Mouse (Mus musculus) limb, embryonic 10.5 days (tissue): ENCODE results near the gene Ralbp1. TPM values are rescaled to one million over a fixed set of nuclear protein-coding genes. Genes with fewer than 3 reads are reported as not detected.

Experiments used
- DNase-seq: peaks from one replicate; pipeline ENCODE4 v3.0.0-alpha.2; 2017; ENCODE audit warnings: low spot score
- H3K27ac ChIP-seq: fragments of 300-500 bp; sonication (generic); 2 replicates; pipeline ENCODE4 v1.5.1; 2016; ENCODE audit warnings: mild to moderate bottlenecking
- H3K27me3 ChIP-seq: fragments of 300-500 bp; sonication (generic); 2 replicates; pipeline ENCODE4 v1.6.1; 2016; ENCODE audit warnings: low read depth, mild to moderate bottlenecking; ENCODE audit not compliant: poor library complexity, severe bottlenecking
- H3K36me3 ChIP-seq: fragments of 300-500 bp; sonication (generic); 2 replicates; pipeline ENCODE4 v1.6.1; 2016; ENCODE audit warnings: mild to moderate bottlenecking, moderate library complexity
- H3K4me1 ChIP-seq: fragments of 300-500 bp; sonication (generic); 2 replicates; pipeline ENCODE4 v1.6.1; 2016
- H3K4me3 ChIP-seq: fragments of 300-500 bp; sonication (generic); 2 replicates; pipeline ENCODE4 v1.5.1; 2016; ENCODE audit warnings: mild to moderate bottlenecking, moderate library complexity
- H3K9me3 ChIP-seq: fragments of 300-500 bp; sonication (generic); replicated peaks from 2 replicates; pipeline ENCODE4 v1.6.1; 2016; ENCODE audit warnings: mild to moderate bottlenecking
- WGBS: fragments of 180-500 bp; shearing (Covaris S2); methylation state at CpG from one replicate; pipeline ENCODE4 v1.1.7; 2016; 5-methylcytosine and 5-hydroxymethylcytosine counted together
- polyA plus RNA-seq: library from polyadenylated mRNA; unstranded; fragments of >200 nt; fragmentation: Nextera tagmentation; extraction: Ambion mirVana; gene quantifications from 2 replicates; pipeline ENCODE4 v1.2.1, GENCODE M21; 2016

Ralbp1 gene
- polyA plus RNA-seq, 1 experiment from 2014 or later, result 64.7 TPM

GRCm38 (mm10) chr17:65836746-65837145 is 48.9 kb downstream of the Ralbp1 start:
- Histone ChIP-seq H3K9me3 (no peaks in the 10 kb centered on the region), H3K27me3 (no peaks in the 10 kb centered on the region), H3K4me1 (peaks cover 12% of the 10 kb centered on the region), H3K36me3 (peaks cover 97% of the 10 kb centered on the region), H3K27ac (no peak overlapping the region), H3K4me3 (no peak overlapping the region)
- no peak for DNase-seq
- WGBS, result 94% methylated on average over 3 of the region's 3 CpGs

GRCm38 (mm10) chr17:65833891-65834290 is 51.7 kb downstream of the Ralbp1 start:
- peaks cover 98% of the 10 kb centered on the region for H3K36me3 ChIP-seq
- 92% methylated on average over 3 of the region's 3 CpGs for WGBS

GRCm38 (mm10) chr17:65830216-65830863 is 55.3 kb downstream of the Ralbp1 start:
- Histone ChIP-seq H3K4me1 (no peaks in the 10 kb centered on the region), H3K4me3 (no peak overlapping the region), H3K9me3 (no peaks in the 10 kb centered on the region), H3K27ac (no peak overlapping the region), H3K27me3 (no peaks in the 10 kb centered on the region), H3K36me3 (peaks cover 90% of the 10 kb centered on the region)
- DNase-seq, result no peak
- WGBS, result 96% methylated on average over 13 of the region's 13 CpGs

More at GRCm38 (mm10) chr17:65833891-65834290, 51.7 kb downstream of the Ralbp1 start:
- no peaks in the 10 kb centered on the region for H3K27me3 ChIP-seq
- no peaks in the 10 kb centered on the region for H3K9me3 ChIP-seq
- no peak for DNase-seq
- H3K27ac ChIP-seq, result no peak overlapping the region
- no peak overlapping the region for H3K4me3 ChIP-seq
- peaks cover 2% of the 10 kb centered on the region; the same call in 1 of the 2 replicates for H3K4me1 ChIP-seq

DNA sequence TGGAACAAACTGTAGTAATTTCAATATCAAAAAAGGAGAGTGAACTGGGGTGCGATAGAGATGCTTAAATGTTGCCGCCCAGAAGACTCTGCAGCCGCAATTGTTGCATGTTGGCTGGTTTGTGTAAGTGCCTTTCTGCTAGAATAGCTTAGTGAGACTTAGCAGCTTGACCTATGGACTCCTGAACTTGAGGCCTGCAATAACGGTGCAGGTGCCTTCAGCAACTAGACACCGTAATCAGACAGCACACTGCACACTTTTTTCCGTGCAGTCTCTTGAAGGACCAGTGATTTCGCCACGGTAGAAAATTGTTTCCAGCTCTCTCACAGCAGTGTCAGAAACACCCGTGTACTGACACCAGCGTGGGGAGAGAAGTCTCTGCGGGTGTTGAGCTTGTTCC is 56.6 kb downstream of the Ralbp1 start:
- H3K27me3 ChIP-seq, result no peaks in the 10 kb centered on the region
- WGBS, result 92% methylated on average over 11 of the region's 11 CpGs
- H3K36me3 ChIP-seq, result peaks cover 92% of the 10 kb centered on the region

GRCm38 (mm10) chr17:65827904-65828303 is 57.7 kb downstream of the Ralbp1 start:
- Histone ChIP-seq H3K27ac (no peak overlapping the region), H3K4me1 (no peaks in the 10 kb centered on the region), H3K4me3 (no peak overlapping the region), H3K9me3 (no peaks in the 10 kb centered on the region), H3K36me3 (peaks cover 91% of the 10 kb centered on the region), H3K27me3 (no peaks in the 10 kb centered on the region)
- 94% methylated on average over 5 of the region's 5 CpGs for WGBS
- DNase-seq, result no peak

More for the DNA sequence above, 56.6 kb downstream of the Ralbp1 start:
- H3K4me1 ChIP-seq, result no peaks in the 10 kb centered on the region
- H3K4me3 ChIP-seq, result no peak overlapping the region
- no peaks in the 10 kb centered on the region for H3K9me3 ChIP-seq
- no peak overlapping the region for H3K27ac ChIP-seq
- DNase-seq, result no peak

DNA sequence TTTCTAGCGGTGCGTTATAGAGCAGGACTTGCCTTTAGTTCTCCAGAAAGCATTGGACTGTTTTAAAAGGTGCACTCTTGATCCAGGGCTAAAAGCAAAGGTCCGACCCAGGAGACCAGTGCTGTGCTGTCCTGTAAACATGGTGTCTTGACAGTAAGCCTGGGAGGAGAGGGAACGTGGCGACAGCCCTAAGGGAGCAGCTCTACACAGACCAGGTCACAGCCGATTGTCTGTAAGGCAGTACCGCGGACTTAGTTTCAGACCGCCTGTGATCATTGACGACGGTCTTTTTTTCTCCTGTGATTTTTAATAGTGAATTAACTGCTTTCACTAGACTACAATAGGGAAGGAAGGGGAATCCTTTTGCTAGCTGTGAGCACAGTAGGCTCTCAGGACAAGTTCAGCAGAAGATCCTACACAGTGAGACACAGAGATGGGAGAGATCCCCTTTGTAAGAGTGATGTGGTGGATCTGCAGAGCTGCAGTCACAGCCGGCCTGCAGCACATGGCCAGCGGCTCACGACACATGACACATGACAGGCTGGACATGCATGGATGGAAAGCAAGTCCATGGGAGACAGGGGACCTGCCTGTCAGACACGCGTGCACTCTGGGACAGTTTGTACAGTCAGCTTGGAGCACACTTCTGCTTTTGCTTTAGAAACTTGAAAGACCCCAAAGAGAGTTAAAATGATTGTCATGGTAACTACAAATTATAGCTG is 58.3 kb downstream of the Ralbp1 start:
- H3K27ac ChIP-seq, result no peak overlapping the region
- H3K4me3 ChIP-seq, result no peak overlapping the region
- no peaks in the 10 kb centered on the region for H3K27me3 ChIP-seq
- 93% methylated on average over 16 of the region's 16 CpGs for WGBS
- H3K4me1 ChIP-seq, result no peaks in the 10 kb centered on the region
- H3K9me3 ChIP-seq, result no peaks in the 10 kb centered on the region
- peaks cover 91% of the 10 kb centered on the region for H3K36me3 ChIP-seq
- no peak for DNase-seq

DNA sequence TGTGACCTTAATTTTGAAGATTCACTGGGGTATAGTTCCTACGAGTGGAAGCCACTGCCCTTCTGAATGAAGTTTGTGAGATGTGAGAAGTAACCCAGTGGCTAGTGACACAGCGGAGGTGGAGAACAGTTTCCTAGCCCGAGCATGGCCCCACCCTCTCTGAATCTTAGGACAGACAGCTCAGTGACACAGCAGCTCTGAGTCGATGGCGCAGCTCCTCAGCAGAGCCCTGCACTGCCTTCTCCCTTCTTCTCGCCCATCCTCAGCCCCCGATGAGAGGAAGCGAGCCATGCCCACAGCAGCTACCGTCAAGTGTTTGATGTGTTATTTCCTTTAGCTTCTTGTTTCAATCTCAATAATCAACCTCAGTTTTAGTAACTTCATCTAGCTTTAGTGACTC is 59.3 kb downstream of the Ralbp1 start:
- Histone ChIP-seq H3K9me3 (no peaks in the 10 kb centered on the region), H3K27ac (no peak overlapping the region), H3K4me3 (no peak overlapping the region), H3K36me3 (peaks cover 91% of the 10 kb centered on the region), H3K27me3 (no peaks in the 10 kb centered on the region), H3K4me1 (no peaks in the 10 kb centered on the region)
- DNase-seq, result no peak
- WGBS, result 78% methylated on average over 9 of the region's 9 CpGs

GRCm38 (mm10) chr17:65824246-65824645 is 61.4 kb downstream of the Ralbp1 start:
- Histone ChIP-seq H3K4me1 (no peaks in the 10 kb centered on the region), H3K9me3 (no peaks in the 10 kb centered on the region), H3K4me3 (no peak overlapping the region), H3K36me3 (peaks cover 89% of the 10 kb centered on the region), H3K27me3 (no peaks in the 10 kb centered on the region), H3K27ac (no peak overlapping the region)
- DNase-seq, result no peak
- 90% methylated on average over 10 of the region's 10 CpGs for whole genome bisulfite sequencing

- WGBS, result 94% methylated on average over 5 of the region's 5 CpGs
- no peaks in the 10 kb centered on the region for H3K27me3 ChIP-seq
- peaks cover 87% of the 10 kb centered on the region for H3K36me3 ChIP-seq
- no peak for DNase-seq
- H3K4me1 ChIP-seq, result no peaks in the 10 kb centered on the region
- no peak overlapping the region for H3K4me3 ChIP-seq
- H3K9me3 ChIP-seq, result no peaks in the 10 kb centered on the region
- H3K27ac ChIP-seq, result no peak overlapping the region
Observed at GRCm38 (mm10) chr17:65822423-65822822, 63.2 kb downstream of the Ralbp1 start.

- peaks cover 95% of the 10 kb centered on the region for H3K36me3 ChIP-seq
- WGBS, result 92% methylated on average over 5 of the region's 5 CpGs
Observed at GRCm38 (mm10) chr17:65820197-65820596, 65.4 kb downstream of the Ralbp1 start.

DNA sequence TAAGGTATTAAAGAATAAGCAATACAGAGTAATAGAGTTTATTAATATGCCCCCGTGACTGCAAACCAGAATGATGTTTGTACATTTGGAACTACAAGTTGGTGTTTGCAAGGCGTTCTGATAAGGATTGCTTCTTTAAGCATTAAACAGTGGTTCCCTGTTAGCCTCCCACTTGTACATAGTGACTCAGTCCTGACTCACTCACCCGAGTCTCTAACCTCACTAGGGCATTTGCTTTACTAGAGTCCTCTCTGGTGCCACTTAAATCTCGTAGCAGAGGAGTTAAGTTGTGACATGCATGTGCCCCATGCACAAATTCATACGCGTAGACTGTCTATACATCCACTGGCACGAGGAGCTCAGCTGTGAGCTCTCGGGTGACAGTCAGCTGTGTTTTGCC is 71.8 kb downstream of the Ralbp1 start:
- 95% methylated on average over 8 of the region's 8 CpGs for WGBS

More at GRCm38 (mm10) chr17:65820197-65820596, 65.4 kb downstream of the Ralbp1 start:
- no peak overlapping the region for H3K27ac ChIP-seq
- no peak overlapping the region for H3K4me3 ChIP-seq
- DNase-seq, result no peak
- H3K27me3 ChIP-seq, result no peaks in the 10 kb centered on the region
- no peaks in the 10 kb centered on the region for H3K9me3 ChIP-seq
- H3K4me1 ChIP-seq, result no peaks in the 10 kb centered on the region

GRCm38 (mm10) chr17:65811032-65811431 is 74.6 kb downstream of the Ralbp1 start:
- Histone ChIP-seq H3K27me3 (no peaks in the 10 kb centered on the region), H3K9me3 (no peaks in the 10 kb centered on the region), H3K4me3 (no peak overlapping the region), H3K36me3 (peaks cover 84% of the 10 kb centered on the region), H3K4me1 (no peaks in the 10 kb centered on the region), H3K27ac (no peak overlapping the region)
- DNase-seq, result no peak
- 88% methylated on average over 5 of the region's 5 CpGs for WGBS

More for the DNA sequence above, 71.8 kb downstream of the Ralbp1 start:
- Histone ChIP-seq H3K27me3 (no peaks in the 10 kb centered on the region), H3K36me3 (peaks cover 94% of the 10 kb centered on the region), H3K4me3 (no peak overlapping the region), H3K27ac (no peak overlapping the region), H3K9me3 (no peaks in the 10 kb centered on the region), H3K4me1 (no peaks in the 10 kb centered on the region)
- no peak for DNase-seq

DNA sequence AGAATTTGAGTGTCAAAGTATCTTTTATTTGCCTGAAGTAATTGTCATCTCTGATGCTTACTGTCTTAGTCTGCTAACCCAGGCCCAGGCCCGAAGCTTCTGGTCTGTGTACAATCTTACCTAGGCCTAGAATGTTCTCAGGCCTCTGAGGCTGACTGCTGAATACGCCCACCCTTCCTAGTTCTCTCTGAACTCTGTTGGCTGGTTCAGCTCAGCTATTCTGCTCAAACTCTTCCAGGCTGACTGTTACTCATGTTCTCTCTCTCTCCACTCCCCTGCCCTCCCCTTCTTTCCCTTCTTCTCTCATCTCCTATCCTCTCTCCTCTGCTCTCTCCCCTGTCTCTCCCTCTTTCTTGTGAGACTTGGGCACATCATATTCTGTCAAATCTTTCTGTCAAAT is 79.2 kb downstream of the Ralbp1 start:
- peaks cover 63% of the 10 kb centered on the region for H3K36me3 ChIP-seq
- no peak overlapping the region for H3K4me3 ChIP-seq
- H3K27ac ChIP-seq, result no peak overlapping the region
- no peaks in the 10 kb centered on the region for H3K9me3 ChIP-seq
- 82% methylated on average over 2 of the region's 2 CpGs for WGBS
- no peak for DNase-seq
- no peaks in the 10 kb centered on the region for H3K27me3 ChIP-seq
- no peaks in the 10 kb centered on the region for H3K4me1 ChIP-seq
